Mouse (Mus musculus) kidney, adult 11 months (tissue): ENCODE results near the gene Dennd1b.

Experiments
- DNase-seq: peaks from one replicate; pipeline ENCODE4 v3.0.0; 2022

The Dennd1b gene

DNA sequence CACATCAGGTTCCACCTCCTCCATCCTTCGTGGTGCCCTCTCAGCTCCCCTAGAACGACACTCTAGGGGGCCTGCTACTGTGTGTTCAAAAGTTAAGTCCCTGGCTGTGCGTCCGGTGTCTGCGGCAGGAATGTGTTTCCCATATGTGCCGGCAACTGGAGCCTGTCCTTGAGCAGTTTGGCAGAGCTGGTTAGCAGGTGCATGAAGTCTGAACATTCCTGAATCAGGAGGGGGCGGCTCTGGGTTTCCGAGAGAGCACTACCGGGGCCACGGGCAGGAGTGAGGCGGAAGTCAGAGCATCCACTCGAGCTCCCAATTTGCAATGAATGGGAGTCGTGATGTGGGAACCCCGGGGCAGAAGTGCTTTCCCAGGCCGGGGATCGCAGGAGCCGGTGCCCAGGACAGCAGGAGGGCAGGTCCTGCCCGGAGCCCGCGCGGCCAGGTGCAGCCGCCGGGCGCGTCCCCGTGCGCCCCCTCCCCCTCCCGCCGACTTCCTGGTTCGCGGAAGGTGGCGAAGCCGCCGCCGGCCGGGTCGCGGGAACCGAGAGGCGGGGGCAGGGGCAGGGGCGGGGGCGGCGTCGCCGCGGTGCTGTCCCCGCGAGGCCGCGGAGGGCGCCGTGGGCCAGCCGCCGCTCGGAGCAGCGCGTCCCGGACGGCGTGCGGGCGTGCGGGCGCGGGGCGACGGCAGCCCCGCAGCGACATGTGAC is at the start of gene Dennd1b:
Gene Dennd1b (plus strand): TSS at position 275 of the 707 bp plus-strand sequence.
- peak; percentile 81 for DNase-seq

DNA sequence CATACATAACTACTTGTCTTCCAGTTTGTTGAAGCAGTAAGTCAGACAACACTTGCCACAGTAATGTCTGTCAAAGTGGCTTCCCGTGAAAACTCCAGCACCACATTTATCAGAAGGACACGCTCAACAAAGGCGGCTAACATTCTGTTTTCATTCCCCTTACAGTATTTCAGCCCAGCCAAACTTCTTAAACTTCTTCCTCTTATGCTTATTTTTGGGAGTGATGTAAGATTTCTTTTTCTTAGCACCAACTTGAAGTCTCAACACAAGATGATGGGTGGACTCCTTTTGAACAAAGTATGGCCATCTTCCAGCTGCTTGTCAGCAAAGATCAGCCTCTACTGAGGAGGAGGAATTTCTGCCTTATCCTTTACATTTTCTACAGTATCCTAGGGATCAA is 47.6 kb upstream of the Dennd1b start:
- DNase-seq, result no peak

DNA sequence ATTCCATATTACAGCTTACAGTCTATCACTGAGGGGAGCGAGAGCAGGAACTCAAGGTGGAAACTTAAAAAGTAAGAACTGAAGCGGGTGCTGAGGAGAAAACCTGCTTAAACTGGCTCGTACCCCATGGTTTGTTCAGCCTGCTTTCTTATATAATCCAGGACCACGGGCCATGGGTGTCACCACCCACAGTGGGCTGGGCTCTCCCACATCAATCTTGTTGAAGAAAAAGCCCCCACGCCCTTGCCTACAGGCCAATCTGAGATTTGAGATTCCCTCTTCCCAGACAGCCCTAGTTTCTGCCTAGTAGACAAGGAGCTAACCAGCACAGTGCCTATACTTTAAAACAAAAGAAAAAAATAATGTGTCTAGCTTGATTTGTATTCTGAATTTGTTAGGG is 43.6 kb upstream of the Dennd1b start:
- DNase-seq, result no peak

DNA sequence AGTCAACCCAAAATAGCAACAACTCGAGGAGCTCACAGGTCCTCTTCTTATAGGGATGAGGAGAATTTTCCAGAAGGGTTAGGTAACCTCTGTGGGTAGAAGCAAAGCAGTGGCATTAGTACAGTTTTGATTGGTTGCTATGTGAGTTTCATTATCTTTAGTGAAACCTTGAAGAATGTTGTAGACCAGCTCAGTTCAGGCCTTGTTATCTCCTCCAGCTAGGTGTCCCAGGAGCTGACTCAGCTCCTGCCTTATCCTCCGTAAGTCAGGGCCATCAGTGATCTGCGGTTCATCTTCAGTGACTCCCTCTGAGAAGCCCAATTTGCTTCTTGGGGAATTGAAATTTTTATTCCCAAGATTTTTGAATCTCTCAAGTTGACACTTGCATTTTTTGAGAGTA is 43.2 kb upstream of the Dennd1b start:
- DNase-seq, result no peak

DNA sequence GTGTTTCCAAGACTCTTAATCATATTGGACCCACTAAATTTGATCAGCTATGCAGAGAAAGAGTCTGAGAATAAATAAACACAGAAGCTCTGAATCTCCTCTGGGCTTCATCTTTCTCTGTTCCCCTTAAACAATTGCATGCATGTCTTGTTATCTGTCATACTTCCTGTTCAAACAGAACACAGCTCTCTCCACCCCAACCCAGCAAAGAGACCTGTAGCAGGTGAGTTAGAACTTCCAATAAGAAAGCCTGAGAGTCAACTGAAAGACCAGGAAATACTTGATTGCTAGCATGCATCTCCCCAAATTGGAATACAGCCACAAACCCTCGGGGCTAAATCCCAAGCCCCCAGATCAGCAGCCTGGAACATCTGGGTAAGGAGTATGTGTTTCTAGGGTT is 42.4 kb upstream of the Dennd1b start:
- DNase-seq, result no peak

DNA sequence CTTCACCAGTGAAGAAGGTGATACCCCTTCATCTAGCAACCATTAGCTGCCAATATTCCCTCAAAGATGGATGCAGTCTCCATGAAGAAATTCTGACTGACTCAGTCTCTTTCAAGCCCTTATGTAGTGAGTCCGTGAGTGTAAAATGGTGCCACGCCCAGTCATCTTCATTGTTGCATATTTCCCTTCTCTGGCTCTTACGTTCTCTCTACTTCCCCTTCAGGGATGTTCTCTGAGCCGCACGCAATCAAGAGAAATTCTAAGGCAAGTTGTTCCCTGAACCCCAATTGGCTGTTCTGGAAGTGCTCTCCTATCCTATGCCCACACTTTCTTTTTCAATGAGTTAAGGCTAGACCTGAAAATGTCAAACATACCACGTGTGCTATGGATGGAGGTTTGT is 40.3 kb upstream of the Dennd1b start:
- no peak for DNase-seq

DNA sequence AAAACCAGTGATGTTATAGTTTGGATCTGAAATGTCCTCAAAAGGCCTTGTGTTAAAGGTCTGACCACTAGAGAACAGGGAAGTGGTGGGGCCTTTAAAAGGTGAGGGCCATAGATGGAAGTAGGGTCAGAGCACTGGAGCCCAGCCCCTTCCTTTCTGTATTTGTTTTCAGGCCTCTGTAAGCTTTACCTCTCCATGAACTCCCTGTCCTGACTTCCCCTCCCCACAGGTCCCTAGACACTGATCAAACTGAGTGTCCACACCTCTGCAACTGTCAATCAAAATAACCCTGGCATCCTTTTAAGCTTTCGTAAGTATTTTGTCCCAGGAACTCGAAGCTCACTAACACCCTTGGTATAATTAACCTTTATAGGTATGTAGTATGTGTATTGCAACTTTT is 39.0 kb upstream of the Dennd1b start:
- no peak for DNase-seq

DNA sequence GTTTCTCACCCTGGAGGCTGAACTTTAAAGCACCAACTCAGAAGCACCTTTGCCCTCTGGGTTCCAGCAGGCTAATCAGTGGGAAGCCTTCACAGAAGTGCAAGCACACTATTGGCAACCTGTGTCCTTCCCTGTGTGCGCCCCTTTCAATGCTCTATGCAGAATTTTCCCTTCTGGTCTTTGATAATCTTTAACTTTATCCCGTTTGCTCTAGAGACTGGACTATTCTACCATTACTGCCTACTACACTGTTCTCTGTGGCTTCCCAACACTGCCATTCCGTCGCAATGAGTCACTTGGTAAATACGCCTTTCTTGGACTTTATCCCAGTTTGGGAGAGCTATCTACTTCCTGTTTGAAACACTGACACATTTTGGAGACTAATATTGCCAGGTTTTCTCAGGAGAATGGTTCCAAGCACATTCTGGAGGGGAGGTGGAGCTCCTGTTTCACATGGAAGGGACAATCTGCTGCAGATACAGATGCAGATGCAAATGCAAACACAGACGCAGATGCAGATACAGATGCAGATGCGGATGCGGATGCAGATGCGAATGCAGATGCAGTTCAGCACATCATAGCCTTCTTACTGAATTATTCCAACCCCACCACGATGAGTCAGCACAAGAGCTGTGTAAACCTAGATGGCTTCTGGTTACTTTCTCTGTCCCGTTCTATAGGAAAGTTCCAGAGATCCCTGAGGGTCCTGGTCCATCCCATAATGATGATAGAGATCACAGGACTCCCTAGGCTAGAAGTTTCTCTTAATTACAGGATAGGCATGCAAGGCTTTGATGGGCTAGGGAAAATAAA is 34.4 kb upstream of the Dennd1b start:
- DNase-seq, result peak; percentile 83

DNA sequence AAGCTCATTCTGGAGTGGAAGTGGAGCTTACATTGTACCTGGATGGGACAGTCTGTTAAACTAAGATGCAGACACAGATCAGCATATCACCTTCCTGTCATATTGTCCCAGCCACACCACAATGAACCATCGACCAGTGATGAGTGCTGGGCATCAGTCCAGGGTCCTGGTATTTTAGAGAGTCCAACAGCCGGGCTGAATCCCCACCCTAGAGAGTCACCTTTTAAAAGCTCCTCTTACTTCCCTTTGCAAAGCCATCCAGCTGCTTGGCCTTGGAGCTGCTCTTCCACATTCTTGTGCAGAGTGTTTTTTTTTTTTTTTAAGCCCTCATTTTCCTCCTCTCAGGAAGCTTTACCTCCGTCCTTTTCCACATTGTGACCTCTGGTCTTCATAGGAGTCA is 33.2 kb upstream of the Dennd1b start:
- DNase-seq, result no peak

DNA sequence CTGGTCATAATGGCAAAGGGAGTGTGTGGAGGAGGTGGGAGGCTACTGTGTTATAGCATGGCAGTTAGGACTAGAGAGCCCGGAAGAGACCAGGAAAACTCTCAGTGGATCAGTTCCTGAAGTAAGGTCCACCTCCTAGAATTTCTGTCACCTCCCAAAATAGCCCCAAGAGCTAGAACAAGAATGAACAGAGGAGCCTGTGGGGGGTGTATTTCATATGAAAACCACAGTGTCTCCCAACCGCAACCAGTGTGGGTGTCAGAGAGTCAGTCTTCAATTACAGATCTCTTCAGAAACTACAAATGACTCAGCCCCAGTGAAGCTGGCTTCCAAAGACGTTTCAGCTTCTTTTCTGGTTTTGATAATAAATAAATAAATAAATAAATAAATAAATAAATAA is 32.4 kb upstream of the Dennd1b start:
- no peak for DNase-seq

DNA sequence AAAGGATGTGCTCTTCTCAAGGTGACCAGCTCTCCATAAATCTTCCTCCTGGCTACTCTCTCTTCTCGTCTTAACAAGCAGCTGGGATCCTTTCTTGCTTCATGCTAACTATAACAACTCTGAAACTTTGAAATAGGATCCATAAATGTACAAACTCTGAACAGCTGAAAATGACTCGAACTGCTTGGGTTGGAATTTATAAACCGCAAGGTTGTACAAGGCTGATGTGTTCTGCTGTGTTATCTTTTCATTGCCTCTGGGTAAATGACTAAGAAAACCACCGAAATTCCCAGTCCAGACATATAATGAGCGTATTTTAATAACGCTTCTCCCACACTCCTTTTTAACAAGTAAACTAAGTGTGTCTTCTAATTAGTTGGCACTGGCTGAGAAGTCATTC is 27.1 kb upstream of the Dennd1b start:
- DNase-seq, result no peak

DNA sequence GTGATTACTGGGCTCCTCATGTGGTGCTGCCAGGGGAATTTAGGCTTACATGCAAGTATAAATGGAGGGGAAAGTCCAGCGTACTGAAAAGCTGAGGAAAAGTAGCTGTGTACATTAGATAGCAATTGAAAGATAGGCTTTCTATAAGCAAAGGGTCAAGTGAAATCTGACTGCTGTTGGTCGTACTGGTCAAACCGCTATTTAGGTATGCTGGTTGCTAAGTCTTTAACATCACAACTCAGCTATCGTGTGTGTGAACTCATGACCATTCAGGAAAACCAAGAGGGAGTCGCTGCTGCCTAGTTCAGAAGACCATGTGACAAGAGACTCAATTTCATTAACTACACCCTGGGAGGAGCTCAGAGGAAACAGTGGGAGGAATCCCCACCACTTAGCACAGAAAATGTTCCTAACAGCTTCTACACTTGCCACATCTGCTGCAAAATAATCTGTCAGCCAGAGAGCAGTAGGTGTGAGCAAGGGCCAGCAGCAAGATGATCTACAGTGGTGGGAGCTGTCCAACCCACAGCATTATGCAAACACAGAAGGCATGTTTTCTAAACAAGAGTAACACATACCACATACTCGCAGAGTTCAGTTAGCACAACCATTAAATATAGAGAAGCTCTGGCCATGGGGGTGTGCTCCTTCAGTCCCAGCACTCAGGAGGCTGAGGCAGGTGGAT is 25.4 kb upstream of the Dennd1b start:
- no peak for DNase-seq

DNA sequence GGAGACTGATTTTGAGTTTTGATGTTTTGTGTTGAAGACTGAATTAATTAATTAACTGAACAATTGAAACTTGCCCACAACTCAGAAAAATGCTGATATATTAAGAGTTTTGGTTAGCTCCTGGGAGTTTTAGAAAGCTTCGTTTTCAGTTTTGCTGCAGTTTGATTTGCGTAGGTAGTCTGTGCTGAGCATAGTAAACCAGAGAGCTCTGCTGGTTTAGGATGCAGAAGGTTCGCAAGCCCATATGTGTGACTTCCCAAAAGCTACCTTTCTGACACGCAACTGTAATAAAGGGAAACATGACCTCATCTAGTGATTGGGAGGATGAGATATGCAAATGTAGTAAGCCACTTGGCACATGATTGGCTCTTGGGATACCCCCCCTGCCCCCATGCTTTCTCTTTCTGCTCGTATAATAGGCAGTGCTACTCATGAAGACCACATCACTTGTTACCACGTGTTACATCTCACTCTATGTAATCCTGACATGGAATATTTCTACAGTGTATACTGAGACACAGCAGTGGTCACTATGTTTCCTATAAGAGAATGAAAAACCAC is 23.6 kb upstream of the Dennd1b start:
- no peak for DNase-seq

DNA sequence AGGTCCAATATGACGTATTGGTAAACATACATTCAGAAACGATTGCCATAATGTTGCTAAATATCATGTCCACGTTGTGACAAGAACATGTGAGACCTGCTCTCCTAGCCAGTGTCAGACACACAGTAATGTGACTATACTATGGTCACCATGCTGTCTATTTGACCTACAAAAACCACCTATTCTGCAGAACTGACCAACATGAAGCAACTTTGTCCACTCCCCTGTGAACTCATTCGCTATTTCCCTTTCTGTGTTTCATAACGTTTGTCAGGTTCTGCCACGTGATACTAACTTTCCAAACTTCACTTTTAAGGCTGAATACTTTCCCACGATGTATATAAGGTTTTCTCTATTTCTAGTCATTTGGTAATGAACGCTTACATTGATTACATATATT is 22.8 kb upstream of the Dennd1b start:
- DNase-seq, result no peak

DNA sequence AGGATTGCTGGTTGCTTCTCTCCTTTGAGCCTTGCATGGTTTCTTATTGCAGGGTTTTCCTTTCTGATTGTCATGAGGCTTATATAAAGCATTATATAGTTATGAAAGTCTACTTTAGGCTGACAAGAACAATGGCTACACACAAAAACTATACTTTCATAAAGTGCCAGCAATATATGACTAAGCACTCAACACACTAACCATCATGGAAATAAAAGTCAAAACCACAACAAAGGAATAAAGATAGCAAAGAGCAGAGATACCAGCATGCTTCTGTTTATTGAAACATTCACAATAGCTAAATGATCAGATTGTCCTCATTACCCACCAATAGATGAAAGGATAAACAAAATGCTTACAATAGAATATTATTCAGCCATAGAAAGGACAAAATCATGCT is 11.1 kb upstream of the Dennd1b start:
- DNase-seq, result no peak

DNA sequence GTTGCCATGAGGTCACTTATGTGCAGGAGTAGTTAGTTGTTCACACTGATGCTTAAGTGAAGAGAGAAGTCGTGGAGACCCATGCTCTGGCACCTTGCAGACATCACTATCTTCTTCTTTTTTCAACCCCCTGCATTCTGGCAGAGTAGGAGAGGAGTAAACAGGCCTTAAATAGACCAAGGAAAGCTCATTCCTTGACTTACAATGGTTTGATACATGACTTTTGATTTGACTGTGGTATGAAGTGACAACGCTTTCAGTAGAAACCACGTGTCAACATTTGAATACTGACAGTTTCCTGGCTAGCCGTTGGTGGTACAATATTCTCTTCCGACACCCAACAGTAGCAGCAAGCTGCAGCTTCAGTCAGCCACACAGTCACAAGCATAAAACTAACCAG is 8.3 kb upstream of the Dennd1b start:
- no peak for DNase-seq

DNA sequence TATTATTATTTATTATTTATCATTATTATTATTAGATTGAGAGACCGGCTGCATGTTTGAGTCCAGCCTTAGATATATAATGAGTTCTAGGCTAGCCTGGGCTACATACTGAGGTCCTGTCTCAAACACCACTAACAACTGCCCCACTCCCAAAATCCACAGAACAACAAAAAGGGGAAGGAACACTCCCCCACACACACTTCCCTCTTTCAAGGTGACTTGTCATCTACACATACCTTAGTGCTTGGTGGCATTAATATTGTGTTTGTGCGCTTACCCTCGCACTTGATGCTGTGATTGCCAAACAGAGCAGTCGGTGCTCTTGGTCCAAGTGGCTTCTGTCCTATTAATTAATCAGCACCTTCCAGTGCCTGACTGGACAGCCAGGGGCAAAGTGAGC is 7.8 kb upstream of the Dennd1b start:
- no peak for DNase-seq

DNA sequence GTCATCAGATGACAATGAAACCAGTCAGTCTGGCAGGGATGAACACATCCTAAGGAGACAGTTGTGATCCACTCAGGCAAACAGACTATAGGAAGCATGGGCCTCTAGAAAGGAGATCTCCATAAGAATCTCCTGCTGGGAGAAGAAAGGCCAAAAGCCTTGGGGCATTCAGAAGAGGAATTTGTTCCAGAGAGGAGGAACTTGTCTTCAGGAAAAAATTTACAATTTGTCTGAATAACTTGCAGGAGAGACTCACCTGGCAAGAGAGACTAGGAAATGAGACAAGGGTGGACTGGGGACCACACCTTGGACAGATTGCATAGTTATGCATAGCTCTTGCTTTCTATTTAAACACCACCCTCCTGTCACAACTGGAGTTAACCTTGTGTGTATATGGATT is 6.7 kb upstream of the Dennd1b start:
- no peak for DNase-seq

DNA sequence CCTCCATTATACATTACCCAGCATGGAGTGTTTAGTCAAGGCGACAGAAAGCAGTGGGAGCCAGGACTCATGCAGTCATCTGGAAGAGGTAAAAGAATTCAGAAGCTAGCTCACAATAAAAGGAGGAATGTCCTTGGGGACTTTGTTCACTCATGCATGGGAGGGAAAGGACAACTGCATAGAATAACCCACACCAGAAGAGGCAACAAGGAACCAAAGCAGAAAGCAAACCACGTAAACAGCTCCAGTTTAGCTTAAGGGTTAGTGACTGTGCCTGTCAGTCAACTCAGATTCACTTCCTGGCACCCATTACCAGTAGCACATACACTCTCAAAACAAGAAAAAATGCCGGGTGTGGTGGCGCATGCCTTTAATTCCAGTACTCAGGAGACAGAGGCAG is 6.1 kb upstream of the Dennd1b start:
- no peak for DNase-seq

DNA sequence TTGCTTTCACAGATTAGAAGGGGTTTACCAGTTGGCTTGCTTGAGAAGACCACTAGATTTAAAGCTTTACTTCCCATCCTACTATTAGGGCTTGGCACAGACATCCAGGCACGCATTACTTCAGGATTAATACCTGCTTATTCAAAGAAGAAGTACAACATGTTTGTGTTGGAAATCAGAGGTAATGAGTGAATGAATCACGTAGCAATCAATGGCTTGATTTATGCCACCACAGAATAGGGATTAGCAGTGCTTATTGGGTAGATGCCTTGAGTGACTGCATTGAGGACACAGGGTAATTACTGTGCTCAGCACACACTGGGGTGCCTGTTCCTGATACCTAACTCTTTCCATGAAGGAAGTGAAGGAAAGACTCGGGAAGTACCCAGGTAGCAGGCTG is 4.4 kb upstream of the Dennd1b start:
- no peak for DNase-seq

DNA sequence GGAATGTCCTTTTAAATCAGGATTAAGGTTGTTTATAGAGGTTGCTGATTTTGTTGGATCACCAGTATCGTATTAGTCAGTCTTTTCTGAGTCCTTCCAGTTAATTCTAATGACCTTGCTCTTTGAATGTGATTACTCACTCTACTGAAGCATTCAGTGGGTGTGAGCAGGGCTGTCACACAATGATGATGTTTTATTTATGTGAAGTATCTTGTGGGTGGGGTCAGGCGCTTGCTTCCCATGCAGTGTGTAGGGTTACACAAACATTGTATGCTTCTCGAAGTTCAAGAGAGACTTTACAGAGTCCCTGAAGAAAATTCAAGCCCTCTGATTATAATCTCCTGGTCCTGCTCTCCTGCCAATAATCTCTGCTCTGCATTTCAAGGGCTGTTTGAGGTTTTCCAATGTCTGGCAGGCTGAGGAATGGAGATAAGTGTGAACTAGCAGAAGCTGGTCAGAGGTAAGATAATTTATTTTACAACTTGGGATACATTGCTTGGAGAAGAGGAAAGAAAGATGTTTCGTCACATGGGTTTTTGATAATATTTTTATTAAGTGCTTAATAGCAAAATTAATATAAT is 3.2 kb upstream of the Dennd1b start:
- no peak for DNase-seq

DNA sequence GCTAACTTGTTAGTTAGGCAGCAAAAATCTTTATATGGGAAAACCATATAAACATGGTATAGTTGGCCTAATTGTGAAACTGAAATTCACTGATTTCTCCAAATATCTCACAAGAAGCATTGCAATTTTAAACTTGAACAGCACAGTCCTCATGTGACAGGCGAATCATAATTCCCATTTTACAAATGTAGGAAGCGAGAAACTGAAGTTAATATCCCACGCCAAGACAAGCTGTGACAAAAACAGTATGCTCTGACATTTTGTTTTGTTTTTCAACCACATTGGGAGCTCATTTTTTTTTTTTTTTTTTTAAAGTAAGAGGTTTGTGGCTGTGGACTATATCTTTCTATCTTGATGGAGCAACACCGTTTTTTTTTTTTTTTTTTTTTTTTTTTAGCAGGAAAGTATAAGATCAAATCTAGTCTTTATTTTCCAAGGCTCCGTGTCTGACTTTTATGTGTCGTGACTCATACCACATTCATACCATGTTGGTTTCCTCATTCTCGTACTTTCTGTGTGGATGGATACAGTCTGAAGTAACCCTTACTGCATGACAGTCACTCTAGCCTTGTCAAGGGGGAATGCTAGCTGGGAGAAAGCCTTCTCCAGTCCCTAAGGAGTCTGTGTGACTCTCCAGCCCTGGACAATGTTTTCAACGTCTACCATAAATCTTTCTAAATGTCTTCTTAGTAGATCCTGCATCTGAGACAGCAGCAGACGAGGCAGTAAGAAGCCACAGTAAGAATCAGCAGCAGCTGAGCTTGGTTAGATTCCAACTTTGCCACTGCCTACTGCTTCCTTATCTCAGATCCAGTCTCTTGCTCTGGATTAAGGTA is 751 bp upstream of the Dennd1b start:
- no peak for DNase-seq
